Mouse (Mus musculus) T-cell, adult 2 months (primary cell): Measurements from ENCODE around the gene Msi2.
A peak's percentile ranks its signal among the peaks of the same experiment; 100 is the strongest.

ENCODE experiments used
- DNase-seq: peaks from one replicate; pipeline ENCODE4 v3.0.0; 2022; ENCODE audit warnings: low spot score

Msi2 gene

DNA sequence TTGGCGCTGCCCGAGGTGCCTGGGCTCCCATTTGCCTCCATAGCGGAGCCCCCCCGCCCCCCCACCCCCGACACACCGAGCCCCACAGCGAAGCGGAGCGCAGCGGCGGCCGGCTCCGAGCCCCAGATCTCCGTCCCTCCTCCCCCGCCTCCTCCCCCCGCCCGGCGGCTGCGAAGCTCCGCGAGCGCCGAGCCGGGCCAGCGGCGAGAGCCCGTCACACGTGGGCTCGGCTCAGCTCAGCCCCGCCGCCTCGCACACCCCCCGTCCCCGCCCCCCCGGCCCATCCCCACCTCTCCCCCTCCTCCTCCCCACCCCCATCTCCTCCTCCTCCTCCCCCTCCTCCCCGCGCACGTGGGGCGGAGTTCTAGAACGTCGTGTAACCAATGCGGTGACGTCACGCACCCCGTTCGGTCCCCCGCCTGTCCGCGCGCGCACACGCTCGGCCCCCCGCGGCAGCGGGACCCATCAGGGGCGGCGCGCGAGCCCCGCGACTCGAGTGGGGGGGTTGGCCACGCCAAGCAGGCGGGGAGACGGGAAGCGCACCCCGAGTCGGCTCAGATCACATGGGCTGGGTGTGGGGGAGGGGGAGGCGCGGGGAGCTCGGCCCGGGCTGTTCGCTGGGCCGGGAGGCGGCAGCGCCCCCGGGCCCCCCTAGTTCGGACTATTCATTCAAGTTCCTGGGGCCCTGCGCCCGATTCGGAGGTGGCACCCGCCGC, at the start of gene Msi2:
Gene Msi2 (minus strand): TSS at position 464 of the 716 bp plus-strand sequence.
- peak; percentile 90 for DNase-seq

DNA sequence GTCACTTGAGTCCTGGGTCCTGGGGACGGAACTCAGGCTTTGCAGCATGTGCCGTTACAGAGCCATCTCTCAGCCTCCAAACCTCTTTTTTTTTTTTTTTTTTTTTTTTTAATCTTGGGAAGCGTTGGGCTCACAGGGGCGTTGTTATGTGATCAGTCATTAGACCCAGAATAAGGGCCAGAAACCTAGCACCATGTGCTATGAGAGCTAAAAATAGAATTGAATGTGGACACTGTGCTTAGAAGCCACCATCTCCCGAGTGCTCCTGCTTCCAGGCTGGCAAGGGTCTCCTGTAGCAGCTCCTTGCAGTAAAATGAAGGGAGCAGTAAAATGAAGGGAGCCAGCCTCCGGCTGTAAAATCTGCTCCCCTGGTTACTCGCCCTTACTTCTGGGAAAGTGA, 47.3 kb upstream of the Msi2 start:
- DNase-seq: no peak

DNA sequence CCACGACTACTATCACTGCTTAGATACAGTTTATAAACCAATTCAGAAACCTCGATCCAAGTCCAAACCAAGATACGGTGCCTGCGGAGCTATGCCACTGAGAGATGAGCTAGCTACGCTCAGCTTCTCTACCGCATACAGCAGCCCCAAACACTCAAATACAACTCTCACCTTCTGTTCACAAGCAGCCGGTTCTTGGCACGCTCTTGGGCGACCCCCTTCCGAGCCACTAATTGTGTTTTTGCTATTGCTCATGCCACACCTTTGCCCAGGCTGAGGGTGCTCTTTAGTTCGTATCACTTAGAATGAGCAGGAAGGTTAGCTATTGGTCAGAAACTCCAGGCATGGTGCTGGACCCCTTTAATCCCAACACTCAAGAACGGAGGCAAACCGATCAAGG, 45.1 kb upstream of the Msi2 start:
- no peak for DNase-seq

DNA sequence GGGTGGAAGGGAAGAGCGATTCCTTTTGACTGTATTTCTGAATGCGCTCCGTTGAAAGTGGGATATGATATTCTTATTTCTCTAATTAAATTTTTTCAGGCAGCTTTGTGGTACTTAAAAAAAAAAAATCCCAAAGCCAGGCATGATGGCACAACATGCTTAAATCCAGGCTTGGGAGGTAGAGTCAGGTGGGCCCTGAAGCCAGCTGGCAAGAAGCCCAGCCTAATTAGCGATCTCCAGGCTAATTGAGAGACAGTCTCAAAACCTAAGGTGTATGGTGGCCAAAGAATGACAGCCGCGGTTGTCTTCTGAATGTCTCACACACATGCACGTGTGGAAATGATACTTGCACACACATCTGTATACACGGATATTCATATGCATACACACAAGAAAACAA, 41.2 kb upstream of the Msi2 start:
- no peak for DNase-seq

DNA sequence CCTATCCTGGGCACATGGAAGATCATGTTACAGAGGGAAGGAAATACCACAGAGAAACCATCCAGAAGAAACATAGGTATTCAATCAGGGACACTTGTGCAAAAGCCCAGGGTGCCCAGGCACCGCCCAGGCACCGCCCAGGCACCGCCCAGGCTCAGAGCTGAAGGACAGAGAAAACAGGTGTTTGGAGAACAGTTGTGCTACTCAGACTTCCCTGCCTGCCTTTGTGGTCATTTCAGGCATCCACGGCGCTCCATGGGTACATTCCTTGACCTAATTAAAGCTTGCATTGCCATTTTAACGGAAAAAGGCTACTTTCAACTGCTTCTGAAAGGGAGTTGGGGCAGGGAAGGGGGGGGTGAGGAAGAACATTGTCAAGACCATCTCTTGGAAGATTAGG, 40.1 kb upstream of the Msi2 start:
- DNase-seq: no peak

DNA sequence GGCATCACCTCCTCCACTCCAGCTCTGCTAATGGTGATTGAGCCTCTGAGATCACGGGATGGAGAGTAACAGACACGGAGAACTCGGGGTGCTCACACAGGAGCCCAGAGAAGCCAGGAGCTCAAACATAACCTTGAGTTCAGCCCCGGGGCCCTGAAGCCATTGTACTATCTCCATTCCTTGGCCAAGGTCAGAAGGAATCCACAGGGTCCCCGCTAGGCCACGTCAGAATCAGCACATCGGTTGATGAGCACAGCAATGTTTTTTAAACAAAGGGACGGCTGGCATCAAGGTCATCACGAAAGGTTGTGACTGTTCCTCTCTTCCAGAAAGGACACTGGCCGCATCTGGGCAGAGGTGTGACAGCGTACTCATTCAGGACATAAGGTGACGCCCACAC, 27.0 kb upstream of the Msi2 start:
- no peak for DNase-seq

DNA sequence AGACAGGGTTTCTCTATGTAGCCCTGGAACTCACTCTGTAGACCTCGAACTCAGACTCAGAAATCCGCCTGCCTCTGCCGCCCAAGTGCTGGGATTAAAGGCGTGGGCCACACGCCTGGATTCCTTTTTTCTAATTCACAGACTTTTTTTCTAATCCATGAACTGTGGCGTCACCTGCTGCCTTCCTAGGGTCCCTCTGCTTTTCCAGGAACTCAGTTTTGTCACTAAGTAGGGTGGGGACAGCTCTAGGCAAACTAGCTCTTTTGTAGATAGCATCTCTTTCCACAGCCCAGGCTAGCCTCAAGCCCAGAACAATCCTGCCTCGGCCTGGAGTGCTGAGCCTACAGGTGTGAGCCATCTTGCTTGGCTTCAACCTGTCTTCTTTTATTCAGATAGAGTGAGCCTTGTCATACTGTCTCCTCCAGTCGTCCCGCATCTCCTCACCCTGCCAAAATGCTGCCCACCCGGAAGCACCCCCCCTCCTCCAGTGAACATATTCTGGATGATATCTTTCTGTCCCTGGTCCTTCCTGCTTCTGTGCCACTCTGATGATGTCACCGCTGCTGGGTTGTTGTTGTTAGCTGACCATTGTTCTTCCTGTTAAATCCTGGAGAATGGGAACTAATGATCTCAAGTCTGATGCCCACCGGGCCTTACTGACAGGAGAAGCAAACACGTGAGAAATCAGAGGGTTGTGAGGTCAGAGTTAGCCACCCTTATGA, 21.4 kb upstream of the Msi2 start:
- no peak for DNase-seq

DNA sequence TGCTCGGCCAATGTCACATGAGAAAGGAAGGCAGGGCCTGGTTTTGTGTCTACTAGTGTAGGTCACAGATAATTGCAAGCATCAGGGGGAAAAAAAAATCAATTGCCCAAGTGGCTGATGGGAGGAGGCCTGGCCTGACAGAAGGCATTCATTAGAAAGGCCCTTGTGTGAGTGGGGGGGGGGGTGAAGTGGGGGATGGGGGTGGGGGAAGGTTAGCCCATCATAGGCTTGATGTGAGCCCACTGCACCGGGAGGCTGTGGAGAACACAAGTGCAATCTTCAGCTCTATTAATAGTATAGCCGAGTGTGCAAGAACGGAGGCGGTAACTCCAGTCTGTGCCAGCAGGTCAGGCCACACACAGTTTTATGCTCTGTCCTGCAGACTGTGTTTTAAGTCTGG, 11.1 kb upstream of the Msi2 start:
- no peak for DNase-seq

DNA sequence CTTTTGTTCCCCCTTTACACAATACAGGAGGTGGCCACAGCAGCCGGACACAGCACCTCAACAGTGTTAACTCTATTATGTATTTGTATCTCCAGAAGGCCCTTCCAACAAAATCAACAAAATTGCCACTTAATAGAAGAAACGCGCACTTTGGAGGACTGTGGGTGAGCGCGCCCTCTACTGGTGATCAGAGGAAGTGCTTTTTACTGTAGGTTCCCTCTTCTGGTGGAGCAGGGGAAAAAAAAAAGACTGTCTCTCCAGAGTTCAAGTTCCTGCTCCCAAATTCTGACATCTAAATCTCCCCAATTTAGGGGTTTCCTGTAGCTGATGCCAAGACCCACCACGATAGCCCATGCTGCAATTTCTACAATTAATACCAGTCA, 10.2 kb upstream of the Msi2 start:
- peak; percentile 72 for DNase-seq

DNA sequence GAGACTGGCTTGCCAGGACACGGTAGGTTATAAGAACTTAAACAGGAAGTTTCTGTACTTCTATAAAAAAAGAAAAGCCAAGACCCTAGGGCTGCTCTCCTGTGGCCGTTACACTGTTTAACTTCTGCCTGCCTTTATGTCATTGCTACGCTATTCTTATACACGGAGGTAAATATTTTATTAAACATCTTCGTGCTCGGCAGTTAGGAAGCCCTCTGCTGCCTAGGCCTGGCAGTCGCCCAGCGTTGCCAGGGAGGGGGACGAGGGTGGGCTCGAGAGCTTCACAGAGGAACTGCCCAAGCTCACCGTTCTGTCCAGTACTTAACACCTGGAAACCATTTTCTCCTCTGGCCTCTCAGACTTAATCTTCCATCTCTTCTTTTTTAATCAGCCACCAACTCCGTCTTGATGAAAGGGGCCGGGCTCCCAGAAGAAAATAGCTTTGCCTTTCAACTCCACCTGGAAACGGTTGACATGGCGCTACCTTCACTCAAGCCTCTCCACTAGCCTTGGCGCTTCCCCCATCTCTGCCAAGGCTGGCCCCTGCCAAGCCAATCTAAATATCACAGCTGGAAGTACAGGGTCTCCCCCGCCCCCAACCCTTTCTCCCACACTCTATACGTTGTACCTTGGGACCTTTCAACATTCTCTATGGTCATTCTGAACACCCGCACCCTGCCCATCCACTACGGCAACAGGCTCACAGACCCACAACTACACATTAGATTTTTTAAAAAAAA, 9.6 kb upstream of the Msi2 start:
- DNase-seq: no peak

DNA sequence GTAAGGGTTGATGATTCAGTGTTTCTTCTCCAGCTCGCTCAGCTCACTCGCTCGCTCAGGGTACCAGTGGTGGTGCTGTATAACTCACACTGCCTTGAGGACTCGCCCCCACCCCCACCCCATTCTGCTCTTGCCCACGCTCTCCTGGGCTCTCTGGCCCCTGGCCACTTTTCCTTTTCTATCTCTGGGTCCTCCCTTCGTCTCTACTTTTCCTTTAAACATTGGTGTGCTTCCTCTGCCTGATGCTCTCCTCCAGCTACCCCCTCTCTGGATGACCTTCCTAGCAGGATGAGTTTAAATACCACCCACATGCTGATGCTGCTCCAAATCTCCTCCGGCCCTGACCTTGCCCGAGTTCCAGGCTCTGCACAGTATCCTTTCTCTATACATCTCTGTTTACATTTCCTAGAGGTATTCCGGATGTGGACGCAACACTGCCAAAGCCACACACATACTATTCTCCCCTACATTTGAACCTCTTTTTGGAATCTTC, 2.9 kb upstream of the Msi2 start:
- no peak for DNase-seq

DNA sequence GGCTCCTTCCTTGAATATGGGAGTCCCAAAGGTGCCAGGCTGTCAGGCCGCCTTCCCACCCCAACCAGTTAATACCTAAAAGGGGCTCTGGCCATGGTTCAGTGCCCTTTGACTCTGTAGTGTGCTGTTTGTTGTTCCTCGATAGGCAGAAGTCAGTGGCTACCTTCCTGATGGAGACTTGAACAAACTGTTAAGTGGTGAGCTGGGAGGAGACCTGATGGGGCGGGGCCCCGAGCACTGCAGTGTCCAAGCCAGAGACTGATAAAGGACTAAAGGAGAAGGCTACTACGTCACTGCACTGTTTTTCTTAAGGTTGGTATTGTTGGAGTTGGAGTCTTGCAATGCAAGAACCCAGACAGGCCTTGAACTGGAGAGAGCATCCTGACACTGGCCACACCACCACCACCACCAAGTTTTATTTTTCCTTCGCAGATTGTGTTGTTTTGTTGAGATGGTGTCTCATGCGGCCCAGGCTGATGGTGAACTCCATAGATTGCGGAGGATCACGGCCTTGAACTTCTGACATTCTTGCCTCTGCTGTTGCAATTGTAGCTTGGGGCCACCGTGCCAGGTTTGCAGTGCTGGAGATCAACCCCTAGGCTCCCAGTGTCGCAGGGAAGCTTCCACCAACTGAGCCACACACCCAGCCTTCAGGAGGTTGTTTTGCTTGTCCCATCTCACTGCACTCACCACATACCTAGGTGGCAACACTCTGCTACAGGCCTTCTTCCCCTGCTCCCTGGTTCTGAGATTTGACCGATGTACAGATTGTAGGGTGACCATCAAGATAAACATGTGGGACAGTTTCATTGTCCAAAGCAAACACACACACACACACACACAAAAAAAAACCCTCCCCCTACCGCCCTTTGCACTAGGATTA, 2.2 kb upstream of the Msi2 start:
- DNase-seq: no peak

DNA sequence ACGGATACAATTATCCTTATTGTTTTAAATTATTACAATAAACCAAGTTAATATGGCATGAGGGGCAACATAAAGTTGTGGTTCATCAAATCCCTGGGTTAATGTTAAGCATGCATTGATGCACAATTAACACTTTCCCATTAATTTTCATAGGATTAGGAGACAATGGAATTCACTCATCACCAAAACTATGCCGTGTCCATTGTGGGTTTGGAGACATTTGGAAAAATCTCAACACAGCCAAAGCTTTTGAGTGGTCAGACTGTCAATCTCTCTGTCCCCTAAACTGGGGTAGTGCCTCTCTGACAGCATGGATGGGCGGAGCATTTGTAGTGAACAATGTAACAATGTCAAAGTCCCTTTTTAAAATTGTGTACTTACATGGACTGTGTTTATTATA, 1.3 kb upstream of the Msi2 start:
- no peak for DNase-seq

DNA sequence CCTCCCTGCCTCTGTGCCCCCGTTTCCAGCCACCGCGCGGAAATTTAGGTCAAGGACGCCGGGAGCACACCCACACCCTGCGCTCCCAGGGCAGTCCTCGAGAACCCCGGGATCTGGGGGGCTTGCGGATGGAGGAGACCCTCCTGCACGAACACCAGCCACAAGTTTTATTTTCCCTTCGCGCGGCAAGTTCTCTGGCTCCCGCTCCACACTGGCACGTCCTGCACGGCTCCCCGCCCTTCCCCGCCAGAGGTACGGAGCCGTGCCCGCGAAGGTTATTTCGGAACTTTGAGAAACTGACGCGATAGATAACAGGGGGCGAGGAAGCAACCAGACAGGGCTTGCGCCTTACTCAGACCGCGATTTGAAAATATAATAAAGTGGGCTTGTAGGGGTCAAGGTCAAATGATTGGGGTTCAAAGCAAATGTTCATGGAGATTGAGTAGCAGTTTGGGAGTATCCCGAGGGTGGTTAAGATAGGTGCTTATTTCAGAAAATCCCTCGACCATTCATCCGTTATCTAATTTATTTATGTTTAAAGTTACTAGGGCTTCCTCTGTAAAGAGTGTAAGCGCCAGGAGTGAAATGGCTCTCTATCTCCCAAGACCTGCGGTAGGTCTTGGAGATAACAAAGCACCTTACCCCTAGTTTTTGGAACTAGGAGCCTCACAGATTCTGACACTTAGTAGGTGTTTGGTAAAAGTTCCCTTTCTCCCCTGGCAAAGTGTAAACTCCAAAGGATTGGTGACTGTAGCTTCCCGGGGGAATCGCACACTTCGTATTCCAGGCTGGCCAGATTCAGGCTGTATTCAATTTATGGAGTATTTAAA, 668 bp upstream of the Msi2 start:
- DNase-seq: no peak

DNA sequence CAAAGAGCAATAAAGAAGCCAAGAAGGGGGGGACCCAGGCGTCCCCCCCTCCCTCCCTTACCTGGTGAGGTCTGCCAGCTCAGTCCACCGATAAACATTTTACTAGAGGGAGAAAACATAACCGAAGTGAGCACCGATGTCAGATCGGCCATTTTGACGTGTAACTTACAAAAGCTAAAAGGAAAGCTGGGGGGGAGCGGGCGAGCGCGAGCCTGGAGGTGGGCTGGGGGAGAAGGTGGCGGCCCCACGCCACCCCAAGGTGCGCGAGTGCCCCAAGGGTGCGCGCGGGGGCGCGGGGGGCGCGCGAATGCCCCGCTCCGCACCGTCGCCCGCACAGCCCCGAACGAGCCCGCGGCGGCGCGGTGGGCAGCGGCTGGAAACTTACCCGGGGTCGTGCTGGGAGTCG, 666 bp downstream of the Msi2 start:
- peak; percentile 48 for DNase-seq

DNA sequence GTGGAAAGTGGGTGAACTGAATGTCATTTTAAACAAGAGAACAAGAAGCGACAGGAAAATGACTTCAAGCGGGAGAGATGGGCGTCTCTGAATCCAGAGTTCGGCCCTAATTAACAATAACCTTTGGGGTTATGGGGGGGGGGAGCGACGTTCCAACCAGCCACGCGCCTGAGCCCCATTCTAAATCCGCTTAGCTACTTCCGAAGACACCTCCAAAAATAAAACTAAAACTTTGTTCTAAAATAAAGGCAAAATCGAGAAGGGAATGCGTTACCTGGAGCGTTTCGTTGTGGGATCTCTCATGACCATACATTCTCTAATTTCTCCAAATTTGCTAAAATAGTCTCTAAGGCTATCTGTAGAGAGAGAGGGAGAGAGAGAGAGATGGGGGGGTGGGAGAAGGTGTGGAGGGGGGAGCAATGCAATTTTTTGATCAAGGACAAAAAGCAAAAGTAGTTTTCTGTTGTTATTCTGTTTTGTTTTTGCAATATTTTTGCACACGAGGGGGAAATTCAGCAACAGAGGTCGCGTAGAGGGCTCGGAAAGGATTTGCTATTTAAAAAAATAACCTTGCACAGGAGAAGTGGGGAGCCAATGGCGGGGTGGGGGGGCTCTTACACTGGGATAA, 1.2 kb downstream of the Msi2 start:
- peak; percentile 13 for DNase-seq

DNA sequence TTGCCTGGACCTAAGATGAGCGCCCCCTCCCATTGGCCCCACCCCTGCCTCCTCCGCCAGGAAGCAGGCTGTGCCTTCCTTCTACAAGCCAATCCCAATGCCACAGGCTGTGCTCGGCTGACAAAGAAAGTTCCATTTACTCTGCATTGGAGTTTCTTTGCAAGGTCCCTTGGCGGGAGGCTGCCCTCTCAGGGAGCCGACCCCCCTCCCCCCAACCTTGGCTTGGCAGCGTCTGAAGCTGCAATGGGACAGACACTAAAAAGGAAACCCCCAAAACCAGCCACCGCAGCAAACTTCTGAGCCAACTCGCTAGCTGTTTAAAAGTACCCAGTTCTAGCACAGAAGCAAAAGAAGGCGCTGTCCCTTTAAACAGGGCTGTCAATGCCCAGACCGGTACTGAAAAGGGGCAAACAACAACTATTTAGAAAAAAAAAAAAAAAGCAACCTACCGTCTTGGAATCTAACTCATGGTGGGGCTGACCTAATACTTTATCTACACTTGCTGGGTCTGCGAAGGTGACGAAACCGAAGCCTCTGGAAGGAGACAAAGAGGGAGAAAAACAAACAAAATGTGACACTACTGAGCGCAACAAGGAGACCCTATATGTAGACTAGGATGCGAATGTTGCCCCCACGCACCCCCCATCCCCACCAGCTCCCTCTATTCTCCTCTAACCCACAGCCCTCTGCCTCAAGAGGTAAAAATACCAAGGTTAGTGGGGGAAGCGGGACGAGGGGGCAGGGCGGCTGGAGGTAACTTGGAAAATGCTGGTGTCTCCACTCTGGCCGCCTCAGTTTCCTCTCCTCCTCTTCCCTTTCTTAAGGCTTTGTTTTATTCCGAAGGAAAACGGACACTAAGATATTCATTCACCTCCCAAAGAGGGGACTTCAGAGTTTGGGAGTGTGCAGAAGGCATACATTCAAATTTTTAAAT, 2.0 kb downstream of the Msi2 start:
- peak; percentile 36 for DNase-seq

DNA sequence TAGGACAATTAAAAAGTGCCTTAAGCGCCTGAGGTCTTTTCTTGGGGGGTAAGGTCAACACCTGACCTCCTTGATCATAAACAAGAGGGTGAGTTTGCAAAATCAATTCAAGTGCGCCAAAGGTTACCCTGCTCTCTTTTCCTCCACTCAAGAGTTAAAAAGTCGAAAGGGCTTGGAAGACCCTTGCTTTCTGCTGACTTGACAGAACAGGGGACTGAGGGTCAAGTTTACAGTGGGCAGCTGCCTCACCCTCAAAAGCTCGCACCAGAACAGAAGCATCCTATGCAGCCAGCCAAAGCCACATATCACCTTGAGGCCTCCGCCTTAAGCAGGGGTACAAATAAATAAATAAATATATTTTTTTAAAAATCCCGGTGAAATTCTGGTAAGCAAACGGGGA, 3.0 kb downstream of the Msi2 start:
- no peak for DNase-seq

DNA sequence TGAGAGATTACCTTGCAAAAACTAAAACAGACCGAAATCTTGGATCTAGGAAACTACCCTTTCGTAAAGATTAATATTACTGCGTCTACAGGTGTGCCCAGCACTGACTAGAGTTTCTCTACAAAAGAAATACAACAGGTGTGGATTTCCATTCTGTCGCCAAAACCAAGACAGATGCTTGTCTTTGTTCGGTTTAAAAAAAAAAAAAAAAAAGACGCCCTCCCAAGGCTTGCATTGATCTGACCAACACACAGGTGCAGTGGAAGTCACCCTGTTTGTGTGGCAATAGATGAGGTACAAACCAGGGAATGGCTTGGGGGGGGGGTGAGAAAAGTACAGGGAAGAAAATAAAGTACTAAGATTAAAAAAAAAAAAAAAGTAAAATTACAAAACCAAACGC, 4.2 kb downstream of the Msi2 start:
- no peak for DNase-seq

DNA sequence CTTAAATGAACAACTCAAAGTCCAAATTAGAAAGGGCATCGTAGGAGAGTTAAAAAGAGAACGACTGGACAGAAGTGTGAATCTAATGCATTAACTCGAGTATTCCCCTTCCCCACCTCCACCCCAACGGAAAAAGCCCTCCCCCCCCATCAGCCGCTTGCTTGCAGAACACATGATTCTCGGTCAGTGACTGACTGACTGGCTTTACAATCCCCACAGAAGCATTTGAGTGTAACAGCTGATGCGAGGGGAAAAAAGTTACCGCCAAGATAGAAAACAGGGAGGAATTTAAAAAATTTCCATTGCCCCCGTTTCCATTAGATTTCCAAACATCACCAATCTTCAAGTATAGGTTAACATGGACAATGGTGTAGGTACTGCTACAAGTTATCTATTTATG, 4.8 kb downstream of the Msi2 start:
- DNase-seq: no peak
